Mouse (Mus musculus) limb, embryonic 13.5 days (tissue): ENCODE measurements around the gene Slc10a6. TPM values are rescaled to one million over a fixed set of nuclear protein-coding genes. Genes with fewer than 3 reads are reported as not detected.

Source experiments
- ATAC-seq: fragments of 200-750 bp; cut with Nextera tagmentation; 2 replicates; pipeline ENCODE4 v1.8.0; 2017; ENCODE audit warnings: low read depth, moderate number of reproducible peaks, moderate TSS enrichment; ENCODE audit not compliant: low FRiP score
- H3K27ac ChIP-seq: fragments of 300-500 bp; sonication (generic); 2 replicates; pipeline ENCODE4 v1.5.1; 2015; ENCODE audit warnings: inconsistent platforms, mild to moderate bottlenecking, moderate library complexity
- H3K27me3 ChIP-seq: fragments of 300-500 bp; sonication (generic); 2 replicates; pipeline ENCODE4 v1.6.1; 2015; ENCODE audit warnings: mild to moderate bottlenecking, inconsistent platforms
- H3K36me3 ChIP-seq: fragments of 300-500 bp; sonication (generic); 2 replicates; pipeline ENCODE4 v1.6.1; 2015; ENCODE audit warnings: inconsistent platforms, mild to moderate bottlenecking, moderate library complexity
- H3K4me1 ChIP-seq: fragments of 300-500 bp; sonication (generic); 2 replicates; pipeline ENCODE4 v1.6.1; 2015; ENCODE audit warnings: inconsistent platforms
- H3K4me2 ChIP-seq: fragments of 300-500 bp; sonication (generic); replicated peaks from 2 replicates; pipeline ENCODE4 v1.6.1; 2015; ENCODE audit warnings: inconsistent platforms, mild to moderate bottlenecking, moderate library complexity
- H3K4me3 ChIP-seq: fragments of 300-500 bp; sonication (generic); 2 replicates; pipeline ENCODE4 v1.5.1; 2015; ENCODE audit warnings: moderate library complexity, mild to moderate bottlenecking, inconsistent platforms
- H3K9ac ChIP-seq: fragments of 300-500 bp; sonication (generic); 2 replicates; pipeline ENCODE4 v1.6.1; 2015; ENCODE audit warnings: mild to moderate bottlenecking, inconsistent platforms
- H3K9me3 ChIP-seq: fragments of 300-500 bp; sonication (generic); 2 replicates; pipeline ENCODE4 v1.6.1; 2016; ENCODE audit warnings: inconsistent platforms
- WGBS: fragments of 180-500 bp; shearing (Covaris S2); methylation state at CpG from one replicate; pipeline ENCODE4 v1.1.7; 2015; 5-methylcytosine and 5-hydroxymethylcytosine counted together
- polyA plus RNA-seq: library from polyadenylated mRNA; unstranded; fragments of >200 nt; fragmentation: Nextera tagmentation; extraction: Ambion mirVana; gene quantifications from 2 replicates; pipeline ENCODE4 v1.2.1, GENCODE M21; 2015

The Slc10a6 gene
- polyA plus RNA-seq, 1 experiment from 2014 or later: not detected

DNA sequence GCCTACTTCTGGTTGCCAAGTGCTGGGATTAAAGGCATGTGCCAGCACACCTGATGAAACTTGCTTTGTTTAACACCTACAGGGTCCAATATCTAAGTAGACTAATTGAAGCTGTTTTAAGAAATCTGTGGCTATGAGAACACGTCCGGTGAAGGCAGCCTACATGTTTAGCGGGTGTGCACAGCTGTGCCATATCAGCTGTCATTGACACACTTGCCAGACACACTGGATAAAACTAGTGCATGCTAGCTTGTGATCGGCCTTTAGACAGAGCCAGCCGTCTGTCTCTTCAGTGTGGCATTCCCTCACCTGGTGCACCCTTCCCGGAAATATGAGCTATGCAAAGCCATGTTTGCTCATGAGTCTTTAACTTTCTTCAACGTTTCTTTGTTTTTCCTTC is 37.4 kb downstream of the Slc10a6 start:
- Histone ChIP-seq H3K27me3 (no peaks in the 10 kb centered on the region), H3K4me3 (no peak overlapping the region), H3K4me1 (peaks cover 16% of the 10 kb centered on the region), H3K4me2 (no peak overlapping the region), H3K9ac (no peak overlapping the region), H3K9me3 (no peaks in the 10 kb centered on the region), H3K36me3 (peaks cover 20% of the 10 kb centered on the region), H3K27ac (no peak overlapping the region)
- 74% methylated on average over 7 of the region's 7 CpGs for WGBS
- ATAC-seq: no peak

GRCm38 (mm10) chr5:103587219-103587618 is 42.0 kb downstream of the Slc10a6 start:
- ATAC-seq: no peak
- WGBS: 72% methylated on average over 7 of the region's 7 CpGs
- H3K36me3 ChIP-seq: peaks cover 20% of the 10 kb centered on the region

DNA sequence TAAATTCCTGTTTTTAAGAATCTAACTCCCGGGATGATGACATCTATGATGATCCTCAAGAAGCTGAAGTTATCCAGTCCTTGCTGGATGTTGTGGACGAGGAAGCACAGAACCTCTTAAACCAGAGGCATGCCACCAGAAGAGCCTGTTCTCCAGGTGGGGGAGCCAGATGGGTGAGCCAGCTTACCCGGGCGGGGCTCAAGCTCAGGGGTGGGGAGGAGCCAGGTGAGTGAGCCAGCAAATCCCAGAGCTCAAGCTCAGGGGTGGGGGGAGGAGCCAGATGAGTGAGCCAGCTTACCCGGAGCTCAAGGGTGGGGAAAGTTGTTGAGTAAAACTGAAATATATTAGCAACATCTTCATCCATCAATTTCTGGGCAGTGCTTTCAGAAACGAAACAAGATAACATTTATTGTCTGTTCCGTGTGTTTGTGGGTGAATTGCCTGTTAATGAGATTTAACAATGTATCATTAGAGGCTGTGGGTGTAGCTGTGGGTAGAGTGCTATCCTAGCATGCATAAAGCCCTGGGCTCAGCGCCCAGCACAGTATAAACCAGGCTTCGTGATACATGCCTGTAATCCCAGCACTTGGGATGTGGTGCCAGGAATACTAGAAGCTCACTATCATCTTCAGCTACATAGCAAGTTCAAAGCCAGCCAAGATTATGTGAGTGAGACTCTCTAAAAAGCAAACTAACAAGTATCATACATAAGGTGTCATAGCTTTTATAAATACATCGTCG is 49.4 kb downstream of the Slc10a6 start:
- Histone ChIP-seq H3K9me3 (no peaks in the 10 kb centered on the region), H3K27ac (no peak overlapping the region), H3K9ac (no peak overlapping the region), H3K4me3 (no peak overlapping the region), H3K36me3 (peaks cover 9% of the 10 kb centered on the region), H3K27me3 (no peaks in the 10 kb centered on the region), H3K4me2 (no peak overlapping the region), H3K4me1 (no peaks in the 10 kb centered on the region)
- ATAC-seq: no peak; the same call in 1 of the 2 replicates
- WGBS: 65% methylated on average over 11 of the region's 11 CpGs

More at GRCm38 (mm10) chr5:103587219-103587618, 42.0 kb downstream of the Slc10a6 start:
- Histone ChIP-seq H3K4me3 (no peak overlapping the region), H3K27me3 (no peaks in the 10 kb centered on the region), H3K4me2 (no peak overlapping the region), H3K9me3 (no peaks in the 10 kb centered on the region), H3K9ac (no peak overlapping the region), H3K27ac (no peak overlapping the region), H3K4me1 (no peaks in the 10 kb centered on the region)

- Histone ChIP-seq H3K9ac (no peak overlapping the region), H3K27ac (no peak overlapping the region), H3K4me3 (no peak overlapping the region), H3K36me3 (peaks cover 18% of the 10 kb centered on the region), H3K9me3 (no peaks in the 10 kb centered on the region), H3K4me2 (no peak overlapping the region), H3K4me1 (no peaks in the 10 kb centered on the region), H3K27me3 (no peaks in the 10 kb centered on the region)
- WGBS: 89% methylated on average over 9 of the region's 9 CpGs
- ATAC-seq: no peak
Observed at GRCm38 (mm10) chr5:103569446-103569845, 59.8 kb downstream of the Slc10a6 start.

GRCm38 (mm10) chr5:103568034-103568433 is 61.2 kb downstream of the Slc10a6 start:
- no peak for ATAC-seq
- H3K36me3 ChIP-seq: peaks cover 25% of the 10 kb centered on the region
- WGBS: 86% methylated on average over 4 of the region's 4 CpGs

DNA sequence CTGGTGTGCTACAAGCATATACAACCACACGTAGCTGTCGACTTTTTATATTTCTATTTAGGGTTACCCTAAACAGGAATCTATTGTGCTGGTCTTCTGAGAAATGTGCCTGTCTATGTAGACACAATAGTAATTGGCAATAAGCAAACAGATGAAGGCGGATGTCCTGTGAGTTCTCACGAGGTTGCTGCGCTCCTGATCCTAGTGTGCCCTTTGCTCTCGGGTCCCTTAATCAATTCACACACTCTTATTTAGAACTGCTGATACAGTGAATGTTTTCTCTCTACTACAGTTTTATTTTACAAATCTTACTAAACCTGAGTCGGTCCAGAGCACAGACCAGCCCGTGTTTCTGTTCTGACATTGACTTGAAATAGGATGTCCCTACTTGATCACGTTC is 68.7 kb downstream of the Slc10a6 start:
- H3K4me3 ChIP-seq: no peak overlapping the region
- no peak for ATAC-seq
- H3K27me3 ChIP-seq: no peaks in the 10 kb centered on the region
- no peak overlapping the region for H3K9ac ChIP-seq
- 90% methylated on average over 9 of the region's 9 CpGs for WGBS
- no peaks in the 10 kb centered on the region for H3K4me1 ChIP-seq
- H3K27ac ChIP-seq: no peak overlapping the region
- no peak overlapping the region for H3K4me2 ChIP-seq
- H3K9me3 ChIP-seq: 0 out of 2 replicates have a peak, but pooled peaks cover 4% of the 10 kb centered on the region
- peaks cover 53% of the 10 kb centered on the region for H3K36me3 ChIP-seq

More at GRCm38 (mm10) chr5:103568034-103568433, 61.2 kb downstream of the Slc10a6 start:
- no peaks in the 10 kb centered on the region for H3K4me1 ChIP-seq
- no peak overlapping the region for H3K4me3 ChIP-seq
- H3K9ac ChIP-seq: no peak overlapping the region
- H3K9me3 ChIP-seq: no peaks in the 10 kb centered on the region
- no peak overlapping the region for H3K4me2 ChIP-seq
- H3K27me3 ChIP-seq: no peaks in the 10 kb centered on the region
- H3K27ac ChIP-seq: no peak overlapping the region

Other genes starting within 250 kb of the Slc10a6 start
- 9.1 and 10.8 TPM in 2 replicates for gene Ptpn13, start 204.2 kb downstream of the Slc10a6 start, polyA plus RNA-seq
- gene 1700016H13Rik, start 26.6 kb upstream of the Slc10a6 start, polyA plus RNA-seq: not detected in 2 replicates
- 4.0 and 4.1 TPM in 2 replicates for gene Aff1, start 63.0 kb upstream of the Slc10a6 start, polyA plus RNA-seq